Mouse (Mus musculus): Measurements from ENCODE around the gene Csn1s2b.

DNA sequence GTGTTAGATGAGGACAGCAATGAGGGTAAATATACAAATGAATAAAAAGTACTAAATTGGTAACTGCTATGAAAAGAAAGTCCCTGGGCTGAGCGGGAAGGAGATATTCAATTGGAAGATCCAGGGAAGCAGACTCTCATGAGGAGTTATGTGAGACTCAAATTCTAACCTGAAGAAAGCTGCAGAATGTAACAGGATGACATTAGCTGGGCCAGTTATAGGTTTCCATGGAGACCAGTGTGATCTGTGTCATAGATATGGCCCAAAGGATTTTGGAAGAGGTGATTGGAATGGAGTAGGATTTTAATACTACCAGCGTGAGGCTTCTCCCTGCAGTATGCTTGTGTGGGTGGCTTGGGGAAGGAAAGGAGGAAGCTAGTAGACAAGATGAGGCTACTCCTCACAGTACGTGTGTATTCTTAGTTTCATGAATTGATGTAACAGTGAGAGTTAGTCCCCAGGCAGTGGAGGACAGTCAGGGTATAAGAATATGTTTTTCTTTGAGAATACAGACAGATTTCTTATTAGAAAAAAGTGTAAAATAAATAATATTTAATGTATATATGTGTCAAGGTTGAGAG, 47.3 kb downstream of the Csn1s2b start:
- TF ChIP-seq EP300 (optimal IDR thresholded peaks at IDR 0.05) (no peak), CTCF (IDR thresholded peaks at IDR 0.05; ENCODE audit: low read depth) (no peak)

Data from stomach, postnatal 0 days (tissue).